Mouse (Mus musculus) kidney, adult 18-20 months (tissue): ENCODE results near the gene Mtrex.

Experiments
- DNase-seq: peaks from one replicate; pipeline ENCODE4 v3.0.0; 2021

Gene Mtrex

GRCm38 (mm10) chr13:112823911-112824648 lies 103.1 kb downstream of the Mtrex start:
- no peak for DNase-seq

GRCm38 (mm10) chr13:112823236-112823910 lies 103.8 kb downstream of the Mtrex start:
- DNase-seq, result no peak

- no peak for DNase-seq
Observed at GRCm38 (mm10) chr13:112822413-112822812, 104.8 kb downstream of the Mtrex start.

GRCm38 (mm10) chr13:112818125-112818524 lies 109.1 kb downstream of the Mtrex start:
- no peak for DNase-seq
